Mouse (Mus musculus) thymus, adult 2 months (tissue): ENCODE data around the gene Glg1.

Source experiments
- CTCF ChIP-seq: fragments of 200-500 bp; IDR thresholded peaks from 2 replicates; pipeline ENCODE4 v1.5.1; 2012; ENCODE audit warnings: mild to moderate bottlenecking, control low read depth, low read length, moderate library complexity, borderline replicate concordance; ENCODE audit not compliant: control insufficient read depth, poor library complexity, insufficient read depth; ENCODE audit errors: extremely low read depth
- POLR2A ChIP-seq: fragments of 200-500 bp; IDR thresholded peaks from 2 replicates; pipeline ENCODE4 v1.6.1; 2012; ENCODE audit warnings: mild to moderate bottlenecking, low read length, control low read depth, moderate library complexity; ENCODE audit not compliant: control insufficient read depth, poor library complexity, insufficient read depth; ENCODE audit errors: extremely low read depth

DNA sequence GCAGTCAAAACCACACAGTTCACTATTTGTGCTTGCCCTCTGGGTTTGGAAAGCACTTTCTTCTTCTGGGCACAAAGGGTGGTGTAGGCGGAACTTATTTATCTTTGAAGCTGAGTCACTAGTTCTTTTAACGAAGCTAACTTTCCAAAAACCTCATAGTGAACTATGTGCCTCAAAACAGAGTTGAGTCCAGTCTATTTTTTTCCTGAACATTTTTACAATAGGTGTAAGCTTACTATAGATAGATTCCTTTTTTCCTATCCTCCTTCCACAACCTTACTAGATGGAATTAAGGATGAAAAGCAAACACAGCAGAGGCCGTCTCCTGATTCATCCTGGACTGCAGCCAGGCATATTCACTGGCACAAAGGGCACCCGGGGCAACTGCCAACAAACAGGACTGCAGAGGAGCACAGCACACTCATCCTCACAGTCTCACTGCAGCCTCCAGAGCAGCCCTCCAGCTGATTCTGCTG lies 73.5 kb downstream of the Glg1 start:
- TF ChIP-seq POLR2A = no peak
- no peak for TF ChIP-seq CTCF
